Mouse (Mus musculus) limb, embryonic 13.5 days (tissue): Measurements from ENCODE around the gene Vapa. TPM values are rescaled to one million over a fixed set of nuclear protein-coding genes. Genes with fewer than 3 reads are reported as not detected.

Source experiments
- polyA plus RNA-seq: library from polyadenylated mRNA; unstranded; fragments of >200 nt; fragmentation: Nextera tagmentation; extraction: Ambion mirVana; gene quantifications from 2 replicates; pipeline ENCODE4 v1.2.1, GENCODE M21; 2015

Vapa gene
- polyA plus RNA-seq, 1 experiment from 2014 or later = 172 TPM

Other genes with a start within 250 kb of the Vapa start
- gene Tmem232, start 72.8 kb downstream of the Vapa start, polyA plus RNA-seq = 0.13 and 0.17 TPM in 2 replicates
- 0.10 TPM in 1 of 2 replicates, not detected in the other for gene Txndc2, start 28.6 kb upstream of the Vapa start, polyA plus RNA-seq
- gene Rab31, start 159.2 kb upstream of the Vapa start, polyA plus RNA-seq = 57.5 and 61.6 TPM in 2 replicates
- 50.3 and 50.8 TPM in 2 replicates for gene Ppp4r1, start 169.0 kb upstream of the Vapa start, polyA plus RNA-seq